Mouse (Mus musculus) cerebellum, postnatal 4 days (tissue): ENCODE data around the gene Tnni3k.
A peak's percentile ranks its signal among the peaks of the same experiment; 100 is the strongest.
"Not testable (repeated sequence)": the region's sequence is repeated elsewhere in the genome, so short reads cannot be mapped to it uniquely, and the experiment has no call there.

Experiments
- DNase-seq, 2 experiments: peaks; one replicate each; pipeline ENCODE4 v3.0.0; 2022; ENCODE audit warnings: low spot score in 2 of 2, mixed read lengths in 1 of 2

Tnni3k gene

DNA sequence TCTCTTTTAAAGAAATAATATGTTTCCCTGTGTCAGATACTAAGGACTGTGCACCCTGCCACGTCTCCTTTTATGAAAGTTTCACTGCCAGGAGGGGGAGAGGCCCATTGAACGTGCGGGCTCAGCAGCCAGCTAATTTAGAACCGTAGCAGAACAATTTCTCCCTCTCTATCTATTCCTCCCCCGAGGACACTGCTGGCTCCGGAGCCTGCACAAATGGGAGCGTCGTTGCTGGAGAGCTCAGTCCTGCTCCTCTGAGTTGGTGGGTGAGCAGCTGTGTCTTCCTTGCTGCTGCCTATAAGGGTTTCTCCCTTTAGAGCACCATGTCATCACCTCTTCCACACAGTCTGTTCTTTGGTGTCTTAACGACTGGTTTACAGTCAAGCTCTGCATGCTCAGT, 220.8 kb downstream of the Tnni3k start:
- no peak for DNase-seq

DNA sequence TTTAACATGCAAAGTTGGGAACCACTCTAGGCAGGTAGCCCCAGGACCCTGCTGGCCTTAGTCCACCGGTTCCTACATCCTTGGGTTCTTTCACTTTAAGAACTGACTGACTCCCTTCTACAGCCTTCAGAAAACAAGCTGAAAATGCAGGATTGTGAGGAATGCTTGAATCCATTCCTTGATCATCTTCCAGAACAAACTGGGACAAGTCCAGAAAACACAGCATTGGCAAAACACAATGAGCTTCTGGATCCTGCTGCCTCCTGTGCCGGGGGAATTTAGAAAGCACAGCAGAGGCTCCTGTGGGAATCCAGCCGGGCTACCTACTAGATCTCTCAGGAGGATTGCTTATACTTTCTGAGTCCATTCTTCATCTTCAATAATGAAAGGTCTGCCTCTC, 229.5 kb downstream of the Tnni3k start:
- DNase-seq: no peak

DNA sequence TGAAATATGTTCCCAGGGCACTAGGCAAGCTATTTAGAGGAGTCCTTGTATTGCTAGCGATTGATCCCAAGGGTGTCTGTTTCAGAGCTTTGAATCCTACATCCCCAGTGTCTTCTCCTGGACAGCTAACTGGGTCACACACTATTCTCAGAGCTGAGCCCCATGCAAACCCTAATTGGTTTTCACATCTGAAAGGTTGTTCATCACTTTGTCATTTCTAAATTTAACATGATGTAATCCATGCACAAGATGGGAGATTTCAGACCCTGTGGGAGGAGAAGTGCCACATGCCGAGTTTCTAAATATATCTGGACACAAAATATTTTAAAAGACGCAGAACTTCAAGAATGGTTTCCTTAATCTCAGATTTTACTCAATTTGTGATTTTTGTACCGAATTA, 230.5 kb downstream of the Tnni3k start:
- DNase-seq: no peak

DNA sequence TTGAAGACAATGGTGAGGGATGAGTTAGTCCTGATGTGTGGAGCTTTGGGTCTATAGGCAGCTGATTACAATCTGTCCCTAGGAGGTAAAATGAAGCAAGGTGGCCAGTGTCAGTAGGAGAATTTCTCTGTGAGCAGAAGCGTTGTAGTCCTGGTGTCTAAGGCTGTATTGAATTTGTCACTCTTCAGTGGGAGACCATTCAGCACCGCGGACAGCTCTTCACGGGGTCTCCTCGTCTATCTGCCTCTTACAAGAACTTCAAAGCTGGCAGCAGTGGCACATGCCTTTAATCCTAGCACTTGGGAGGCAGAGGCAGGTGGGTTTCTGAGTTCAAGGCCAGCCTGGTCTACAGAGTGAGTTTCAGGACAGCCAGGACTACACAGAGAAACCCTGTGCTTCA, 235.5 kb downstream of the Tnni3k start:
- DNase-seq: not testable (repeated sequence)

DNA sequence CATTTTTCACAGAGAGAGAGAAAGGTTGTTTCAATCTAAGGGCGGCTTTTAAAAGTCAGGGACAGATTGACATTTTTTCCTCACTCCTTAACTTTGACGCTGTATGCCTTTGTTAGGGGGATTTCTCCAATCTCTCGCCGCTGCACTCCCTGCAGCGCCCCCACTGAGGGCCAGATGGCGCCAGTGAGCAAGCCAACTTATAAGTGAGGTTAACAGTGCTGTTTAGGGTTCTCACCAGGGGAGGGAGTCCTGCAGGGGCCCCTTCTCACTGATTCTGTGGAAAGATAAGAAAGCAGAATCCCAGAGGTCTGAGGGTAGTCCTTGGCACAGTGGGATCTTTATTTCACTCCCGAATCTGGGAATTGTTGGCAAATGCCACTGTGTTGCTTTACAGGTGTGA, 237.5 kb downstream of the Tnni3k start:
- DNase-seq: peak; percentile 63 to 83

DNA sequence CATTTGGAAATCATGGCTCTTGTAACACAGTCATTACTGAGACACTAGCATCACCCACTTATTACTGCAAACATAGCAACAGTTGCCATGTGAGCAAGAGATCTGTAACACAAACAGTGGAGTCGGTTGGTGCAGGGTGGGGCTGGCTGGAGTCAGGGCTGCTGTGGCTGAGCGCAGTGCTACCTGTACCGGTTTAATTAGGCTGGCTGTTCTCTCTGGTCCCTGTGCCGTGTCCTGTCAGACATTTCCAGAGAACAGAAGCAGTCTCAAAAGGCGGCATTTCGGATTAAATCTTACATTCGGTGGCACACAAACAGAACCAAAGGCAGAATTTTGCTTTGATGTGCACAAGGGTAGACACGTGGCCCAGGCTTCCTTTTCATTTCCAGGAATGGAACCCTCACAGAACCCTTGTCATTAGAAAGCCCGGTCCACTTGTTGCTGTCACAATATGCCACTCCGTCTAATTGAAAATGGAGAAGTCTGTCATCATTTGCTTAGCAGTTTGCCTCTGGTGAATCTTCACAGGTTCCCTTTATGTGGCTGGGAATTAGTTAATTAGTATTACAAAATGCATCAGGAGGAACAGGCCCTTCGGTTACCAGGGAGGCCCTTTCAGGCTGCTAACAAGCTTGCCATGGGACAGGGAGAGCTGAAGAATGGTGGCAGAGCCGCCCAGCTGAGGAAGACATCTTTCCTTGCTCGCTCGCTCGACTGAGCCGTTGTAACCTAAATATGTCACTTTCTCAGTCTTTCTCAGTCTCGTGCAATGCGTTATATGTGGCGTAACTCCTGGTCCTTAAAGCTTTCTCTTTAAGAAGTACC, 238.2 kb downstream of the Tnni3k start:
- no peak for DNase-seq

DNA sequence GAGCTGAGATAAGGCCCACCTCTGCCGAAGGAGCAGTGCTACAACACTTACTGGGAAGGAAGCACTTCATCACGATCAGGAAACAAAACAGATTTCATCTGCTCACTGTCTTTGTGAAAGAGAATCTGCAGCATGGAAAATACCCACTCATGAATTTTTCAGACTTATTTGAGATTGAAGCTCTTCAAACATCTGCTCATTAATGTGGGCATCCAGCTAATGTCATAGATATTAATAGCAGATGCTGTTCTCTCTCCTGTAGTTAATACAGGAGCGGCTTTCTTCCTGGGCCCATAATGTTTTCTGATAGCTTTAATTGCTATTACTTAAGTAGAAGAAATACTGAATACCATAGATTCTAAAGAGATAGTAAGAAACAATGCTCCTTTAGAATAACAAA, 239.0 kb downstream of the Tnni3k start:
- DNase-seq: no peak

DNA sequence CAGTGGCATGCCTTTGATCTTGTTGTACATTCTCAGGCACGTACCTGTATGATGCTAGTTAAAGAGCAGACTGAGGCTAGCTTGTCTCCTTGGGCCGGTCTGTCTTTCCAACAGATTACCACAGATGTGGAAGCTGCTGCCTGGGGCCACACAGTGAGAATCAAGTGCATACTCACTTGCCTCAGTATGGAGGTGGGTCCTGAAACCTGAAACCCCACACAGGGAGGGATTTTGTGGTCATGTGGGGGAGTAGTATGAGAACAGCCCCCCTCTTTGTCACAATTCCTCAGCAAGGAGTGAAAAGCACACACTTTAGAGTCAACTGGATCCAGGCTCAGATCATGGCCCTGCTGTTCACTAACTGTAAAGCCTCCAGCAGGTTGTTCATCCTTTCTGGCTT, 239.6 kb downstream of the Tnni3k start:
- DNase-seq: no peak

DNA sequence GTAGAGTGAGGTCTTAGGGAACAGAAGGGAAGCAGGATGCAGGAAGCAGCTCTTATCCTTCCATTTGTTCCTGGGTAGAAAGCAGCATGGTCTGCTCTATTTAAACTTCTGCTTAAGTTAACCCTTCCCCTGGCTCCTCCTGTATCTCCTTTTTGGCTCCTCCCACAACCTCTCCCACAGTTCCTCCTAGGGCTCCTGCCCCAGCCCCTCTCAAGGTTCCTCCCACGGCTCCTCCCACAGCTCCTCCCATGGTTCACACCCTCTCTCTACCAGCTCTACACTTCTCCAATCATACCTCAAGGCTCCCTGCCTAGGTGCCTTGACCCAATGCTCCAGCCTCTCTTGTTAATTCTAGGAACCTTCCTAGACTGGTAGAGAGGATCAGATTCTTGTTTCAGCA, 242.3 kb downstream of the Tnni3k start:
- DNase-seq: no peak

DNA sequence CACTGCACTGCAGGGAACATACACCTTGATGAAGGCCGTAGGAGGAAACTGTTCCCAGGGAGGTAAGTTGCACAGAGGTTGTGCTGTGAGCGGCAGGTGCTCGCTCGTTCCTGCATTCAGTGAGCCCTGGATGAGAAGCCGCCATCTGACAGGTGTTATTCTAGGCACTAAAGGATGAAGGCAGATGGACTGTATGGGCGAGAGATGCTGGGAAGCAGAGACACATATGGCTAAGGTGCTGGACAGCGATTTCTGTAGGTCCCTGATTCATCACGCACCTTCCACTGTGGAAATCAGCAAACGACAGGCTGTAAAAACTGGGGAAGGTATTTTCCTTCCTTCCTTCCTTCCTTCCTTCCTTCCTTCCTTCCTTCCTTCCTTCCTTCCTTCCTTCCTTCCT, 243.4 kb downstream of the Tnni3k start:
- no peak for DNase-seq

DNA sequence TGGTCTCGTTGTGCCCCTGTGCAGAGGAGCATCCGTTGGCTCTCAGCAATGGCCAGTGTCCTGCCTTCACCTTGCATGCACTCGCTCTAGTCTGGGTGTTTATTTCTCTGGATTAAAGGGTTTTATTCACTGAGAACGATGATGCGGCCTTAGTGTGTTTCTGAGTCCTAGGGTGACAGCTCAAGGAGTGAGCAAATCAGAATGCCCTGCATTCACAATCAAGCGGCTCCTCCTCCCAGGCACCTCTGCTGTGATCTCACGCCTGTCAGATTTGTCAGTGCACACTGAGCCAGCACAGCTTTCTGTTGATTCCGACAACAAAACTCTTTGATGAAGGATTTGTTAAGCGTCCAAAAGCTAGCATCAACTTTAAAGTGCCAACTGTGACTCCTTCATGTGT, 243.9 kb downstream of the Tnni3k start:
- no peak for DNase-seq

DNA sequence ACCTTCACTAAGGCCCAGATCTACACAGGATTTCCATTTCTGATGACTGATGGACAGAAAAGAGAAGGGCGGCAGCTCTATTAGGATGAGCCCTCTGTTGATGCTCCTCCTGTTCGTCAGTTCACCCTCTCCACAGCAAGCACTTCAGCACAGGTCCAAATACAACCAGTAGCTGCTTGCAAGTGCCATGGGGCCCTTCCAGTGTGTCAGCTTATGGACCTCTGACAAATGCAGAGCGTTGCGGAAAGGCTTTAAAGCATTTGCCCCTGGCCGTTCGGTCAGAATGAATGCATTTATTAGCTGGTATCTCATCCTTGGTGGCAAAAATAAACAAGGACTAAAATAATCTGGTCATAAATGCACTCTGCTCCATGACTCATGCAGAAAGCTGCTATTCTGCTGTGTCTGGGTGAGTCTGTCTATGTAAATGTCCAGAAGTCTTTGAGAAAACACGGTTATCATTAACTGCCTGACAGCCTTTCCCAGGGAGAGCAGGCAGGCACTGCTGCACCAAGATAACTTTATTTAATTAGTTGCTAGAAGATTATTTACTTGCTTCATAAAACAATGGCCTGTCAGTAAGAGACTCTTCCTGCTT, 244.8 kb downstream of the Tnni3k start:
- DNase-seq: no peak

DNA sequence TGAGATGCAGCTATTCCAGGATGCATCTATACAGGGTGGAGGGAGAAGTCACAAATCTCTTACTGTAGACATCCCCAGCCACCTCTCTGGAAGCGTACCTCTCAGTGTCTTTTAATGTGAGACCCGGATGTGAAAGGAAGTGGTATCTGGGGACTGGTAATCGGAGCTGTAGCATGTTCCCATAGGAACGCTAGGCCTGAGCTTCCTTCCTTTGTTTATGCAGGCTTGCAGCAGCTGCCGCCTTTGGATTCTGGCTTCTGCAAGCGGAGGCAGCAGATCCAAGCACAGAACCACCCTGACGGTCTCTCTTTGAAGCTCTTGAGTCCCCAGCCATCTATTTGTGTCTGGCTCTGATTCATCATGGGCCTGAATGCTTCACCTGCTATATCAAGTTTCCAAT, 248.6 kb downstream of the Tnni3k start:
- DNase-seq: peak in 1 of 2 experiments; percentile 18

DNA sequence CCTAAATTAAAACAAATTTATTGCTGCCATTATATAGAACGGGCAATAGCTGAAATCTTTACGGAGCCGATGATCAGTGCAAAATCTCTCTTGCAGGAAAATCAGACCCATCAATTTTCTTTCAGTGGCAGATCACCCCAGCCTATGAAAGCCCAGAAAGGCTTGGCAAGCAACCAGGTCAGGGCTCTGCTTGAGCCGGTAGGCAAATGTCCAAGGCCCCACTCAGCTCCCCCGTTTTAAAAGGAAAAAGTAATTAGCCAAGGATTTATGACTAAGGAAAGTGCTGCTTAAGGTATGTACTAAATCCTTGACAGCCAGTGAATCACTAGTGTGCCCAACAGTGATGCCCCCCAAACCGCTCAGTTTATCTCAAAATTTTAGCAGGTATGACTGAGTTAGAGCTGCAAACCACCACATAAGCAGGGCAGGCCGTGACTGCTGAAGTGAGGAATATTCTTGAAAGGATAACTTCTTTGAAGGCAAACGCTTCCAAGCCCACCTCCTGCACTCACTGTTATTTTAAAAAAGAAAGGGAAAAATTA, 254.2 kb downstream of the Tnni3k start:
- DNase-seq: peak in 1 of 2 experiments; percentile 42

DNA sequence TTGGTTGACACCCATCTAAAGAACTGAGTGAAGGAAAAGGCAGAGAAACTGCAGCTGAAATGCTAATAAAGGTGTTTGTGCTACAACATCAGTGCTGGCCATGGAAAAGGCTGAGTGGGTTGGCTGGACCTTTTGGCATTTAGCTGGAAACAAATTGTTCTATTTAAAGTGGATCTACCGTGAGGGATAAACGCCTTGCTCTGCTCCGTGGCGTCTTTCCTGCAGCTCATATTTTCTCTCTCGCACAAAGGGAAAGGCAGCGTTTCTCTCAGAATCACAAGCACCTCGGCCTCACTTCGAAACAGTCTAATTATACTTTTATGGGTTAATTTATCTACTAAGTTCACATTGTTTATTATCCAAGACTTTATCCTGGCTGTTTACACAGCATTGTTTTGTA, 254.8 kb downstream of the Tnni3k start:
- no peak for DNase-seq

DNA sequence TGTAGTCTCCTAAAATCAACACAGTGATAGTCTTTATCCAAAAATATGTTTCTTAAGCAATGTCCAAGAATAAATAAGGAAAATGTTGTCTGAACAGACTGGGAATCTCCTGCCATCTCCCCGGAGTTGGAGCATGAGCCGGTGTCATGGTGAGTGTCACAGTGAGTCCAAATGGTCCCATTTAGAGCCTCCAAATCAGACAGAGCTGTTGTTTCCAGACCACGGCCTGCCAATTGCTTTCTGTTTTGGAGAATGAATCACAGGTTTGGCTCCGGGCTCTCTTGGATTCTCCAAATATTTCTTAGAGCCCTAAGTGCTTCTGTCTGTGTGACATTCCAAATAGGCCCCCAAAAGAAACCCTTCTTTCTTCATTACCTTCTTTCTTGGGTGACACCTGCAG, 256.4 kb downstream of the Tnni3k start:
- DNase-seq: no peak

DNA sequence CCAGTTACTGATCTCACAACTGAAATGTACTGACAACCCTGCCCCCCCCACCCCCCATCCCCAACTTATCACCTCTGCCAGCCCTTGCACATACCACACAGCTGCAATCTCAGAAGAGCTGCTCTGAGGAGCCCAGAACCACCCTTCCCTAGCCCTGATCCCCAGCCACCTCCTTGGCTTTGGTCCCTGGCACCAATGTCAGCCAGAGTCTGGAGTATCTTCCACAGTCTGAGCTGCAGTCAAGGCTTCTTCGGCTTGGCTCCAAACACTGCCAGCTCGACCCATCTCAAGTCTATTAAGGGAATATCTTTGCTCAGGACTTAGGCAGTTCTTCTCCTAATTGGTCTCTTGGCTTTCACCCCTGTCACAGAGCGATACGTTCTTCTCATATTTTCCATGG, 261.6 kb downstream of the Tnni3k start:
- DNase-seq: no peak

DNA sequence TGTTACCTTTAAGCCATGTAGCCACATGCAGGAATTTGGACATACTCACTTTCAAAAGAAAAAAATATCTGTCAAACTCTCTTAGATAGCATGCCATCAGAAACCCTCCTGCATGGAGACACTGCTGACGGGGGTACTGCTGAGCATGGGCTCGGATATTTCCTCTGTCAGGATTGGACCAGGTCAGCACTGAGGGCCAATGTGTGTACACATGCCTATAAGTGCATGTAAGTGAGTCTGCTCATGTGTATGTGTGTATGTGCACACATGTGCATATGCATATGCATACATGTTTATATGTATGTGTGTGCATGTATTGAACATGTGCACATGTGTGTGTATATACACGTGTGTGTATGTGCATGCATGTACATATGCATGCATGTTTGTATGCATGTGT, 267.6 kb downstream of the Tnni3k start:
- no peak for DNase-seq

DNA sequence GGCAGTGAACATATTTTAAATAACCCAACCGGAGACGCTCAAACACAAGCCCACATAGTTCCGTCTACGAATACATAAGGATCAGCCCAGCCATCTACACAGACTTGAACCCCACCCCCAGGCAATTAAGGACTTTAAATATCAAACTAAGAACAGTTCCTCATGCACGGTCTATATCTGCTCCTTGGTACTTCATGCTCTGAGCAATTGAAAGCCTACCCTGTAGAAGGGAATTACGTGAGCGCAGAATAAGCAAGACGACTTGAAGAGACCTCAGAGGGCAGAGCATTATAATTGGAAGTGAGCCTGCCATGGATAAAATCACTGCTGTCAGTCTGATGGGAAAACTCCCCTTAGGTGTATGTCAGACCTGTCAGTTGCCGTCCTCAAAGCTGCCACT, 268.9 kb downstream of the Tnni3k start:
- DNase-seq: no peak

DNA sequence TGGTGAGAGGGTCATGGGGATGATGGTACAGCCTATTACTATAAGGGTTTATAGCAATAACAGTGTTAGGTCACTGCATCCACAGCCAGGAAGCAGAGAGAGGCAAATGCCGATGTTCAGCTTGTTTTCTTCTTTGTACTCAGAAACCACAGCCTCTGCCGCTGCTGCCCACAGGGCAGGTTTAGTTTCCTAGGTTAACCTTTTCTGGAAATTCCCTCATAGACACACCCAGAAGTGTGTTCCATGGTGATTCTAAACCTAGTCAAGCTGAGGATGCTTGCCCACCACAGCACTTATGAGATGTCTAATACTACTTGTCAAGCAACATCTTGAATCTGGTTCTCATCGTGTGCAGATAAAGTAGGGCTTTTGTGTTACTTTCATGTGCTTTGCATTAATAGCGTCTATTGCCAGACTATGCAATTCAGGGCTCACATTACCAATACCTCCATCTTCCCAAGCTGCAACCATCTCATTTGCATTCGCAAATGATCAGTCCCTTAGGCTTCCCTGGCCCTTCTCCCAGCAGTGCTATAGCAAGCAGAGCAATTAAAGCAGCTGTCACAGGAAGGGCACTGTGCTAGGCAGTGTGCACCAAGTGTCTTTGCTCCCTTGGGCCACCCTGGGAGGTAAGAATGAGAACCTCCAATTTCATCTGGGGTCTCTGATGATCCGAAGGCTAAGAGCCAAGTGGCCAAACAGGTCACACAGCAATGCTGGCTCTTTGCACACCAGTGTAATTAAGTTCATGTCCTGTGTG, 276.2 kb downstream of the Tnni3k start:
- no peak for DNase-seq

DNA sequence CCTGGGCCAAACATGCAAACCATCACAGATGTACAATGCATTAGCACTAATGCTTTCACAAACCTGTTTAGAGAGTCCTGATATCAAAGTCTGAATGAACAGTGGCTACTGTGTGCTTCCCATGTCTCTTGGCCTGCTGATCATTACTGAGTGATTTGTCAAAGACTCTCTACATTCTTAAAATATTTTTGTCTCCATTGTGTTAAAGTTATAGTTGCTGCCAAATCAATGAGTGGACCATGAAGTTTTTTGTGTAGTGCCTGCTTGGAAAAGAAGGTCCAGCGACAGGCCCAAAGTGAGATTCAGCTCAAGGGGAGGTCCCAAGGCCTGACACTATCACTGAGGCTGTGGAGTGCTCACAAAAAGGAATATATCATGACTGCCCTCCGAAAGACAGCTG, 283.6 kb downstream of the Tnni3k start:
- no peak for DNase-seq

DNA sequence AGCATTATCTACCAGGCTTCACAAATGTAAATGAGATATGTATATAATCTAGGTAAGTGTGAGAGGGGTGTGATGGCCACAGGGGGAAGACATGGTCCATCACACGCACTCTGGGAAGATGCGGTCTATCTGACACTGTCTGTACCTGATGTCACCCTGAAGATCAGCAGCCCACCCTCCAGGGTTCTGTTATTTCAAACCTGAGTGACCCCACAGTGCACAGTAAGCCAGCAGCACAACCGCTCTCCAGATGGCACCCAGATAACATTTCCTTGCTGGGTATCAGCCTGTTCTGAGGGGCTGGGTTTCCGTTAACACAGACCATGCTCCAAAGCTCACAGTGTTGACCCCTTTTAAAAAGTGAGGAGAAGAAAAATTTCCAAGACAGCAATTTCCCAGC, 288.9 kb downstream of the Tnni3k start:
- DNase-seq: no peak

DNA sequence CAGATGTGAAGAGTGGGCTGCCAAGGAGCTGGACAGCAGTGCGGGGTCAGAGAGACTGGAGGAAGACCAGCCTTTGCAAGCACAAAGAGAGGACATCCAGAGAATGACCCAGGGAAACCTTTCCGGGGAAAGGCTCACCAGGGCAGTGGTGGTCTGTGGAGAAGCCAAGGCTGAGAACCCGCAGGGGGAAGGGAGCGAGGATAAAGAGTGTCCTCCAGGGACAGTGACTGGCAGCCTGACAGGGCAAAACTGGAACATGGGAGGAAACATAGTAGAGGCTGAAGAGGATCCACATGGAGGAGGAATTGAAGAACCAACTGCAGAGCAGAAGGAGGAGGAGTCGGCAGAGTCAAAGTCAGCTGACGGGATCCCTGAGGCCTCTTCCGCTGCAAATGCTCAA, 291.1 kb downstream of the Tnni3k start:
- no peak for DNase-seq
